Mouse (Mus musculus) spleen, adult 2 months (tissue): ENCODE measurements around the gene Loxl4.

Experiments
- CTCF ChIP-seq: fragments of 200-500 bp; IDR thresholded peaks from 2 replicates; pipeline ENCODE4 v1.5.1; 2011; ENCODE audit warnings: mild to moderate bottlenecking, inconsistent platforms; ENCODE audit not compliant: insufficient read depth, insufficient read length, insufficient replicate concordance; ENCODE audit errors: extremely low read depth
- POLR2A ChIP-seq: fragments of 200-500 bp; IDR thresholded peaks from 2 replicates; pipeline ENCODE4 v1.6.1; 2011; ENCODE audit warnings: low read depth, low read length, inconsistent platforms

GRCm38 (mm10) chr19:42587704-42588103, 24.9 kb downstream of the Loxl4 start:
- TF ChIP-seq CTCF (no peak), POLR2A (no peak)
